Mouse (Mus musculus): ENCODE data around the gene Csad. TPM values are rescaled to one million over a fixed set of nuclear protein-coding genes. Genes with fewer than 3 reads are reported as not detected.
A peak's percentile ranks its signal among the peaks of the same experiment; 100 is the strongest.

Gene Csad
- 33.2 and 38.4 TPM in 2 replicates for polyA plus RNA-seq (2015; fragmentation: Nextera tagmentation; extraction: Ambion mirVana)

DNA sequence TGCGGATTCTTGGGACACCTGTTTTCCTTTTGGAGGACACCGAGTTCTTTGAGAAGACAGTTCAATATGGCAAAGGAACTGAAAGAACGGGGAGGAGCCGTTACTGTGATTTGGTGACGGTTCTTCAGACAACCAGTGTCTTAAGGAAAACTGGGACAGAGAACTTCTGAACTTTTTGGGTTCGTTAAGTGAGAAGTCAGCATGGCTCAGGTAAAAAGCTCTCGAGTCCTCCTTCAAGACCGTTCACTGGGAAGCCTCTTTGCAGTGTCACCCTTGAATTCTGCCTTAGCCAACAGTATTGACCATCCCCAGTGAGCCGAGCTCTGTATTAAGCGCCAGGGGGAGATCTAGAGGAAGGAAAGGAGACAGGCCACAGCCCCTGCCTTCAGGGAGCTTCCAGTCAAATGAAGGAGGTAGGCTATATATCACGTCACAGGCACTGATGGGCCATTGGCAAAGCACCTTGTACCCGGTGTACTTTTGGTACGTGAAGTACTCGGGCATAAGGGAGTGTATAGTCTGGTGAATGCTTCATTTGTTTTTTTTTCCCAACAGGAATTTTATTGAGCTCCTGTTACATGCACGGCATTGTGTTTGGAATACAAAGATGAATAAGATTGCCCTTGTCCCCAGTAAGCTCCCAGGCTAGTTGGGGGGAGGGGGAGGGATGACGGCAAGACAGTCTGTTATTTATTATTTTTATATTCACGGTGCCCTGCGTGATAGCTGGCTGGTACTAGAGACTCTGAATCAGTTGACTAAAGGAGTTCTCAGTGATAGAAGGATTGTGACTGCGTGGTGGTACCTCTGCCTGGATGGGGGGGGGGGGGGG, at the start of gene Csad:
Gene Csad, minus strand, starts transcription at position 51 of the 832 bp plus-strand sequence.
- Histone ChIP-seq H3K9ac (ENCODE audit: low read depth, low read length) (peak within 1 kb of the TSS; percentile 98), H3K36me3 (ENCODE audit: control insufficient read depth, insufficient read depth, low read length) (peaks cover 8% of the 10 kb centered on the region; the same call in 1 of the 2 replicates), H3K4me2 (ENCODE audit: low read depth, low read length) (peak within 1 kb of the TSS; percentile 54), H3K4me3 (ENCODE audit: low read length) (peak within 1 kb of the TSS; percentile 84), H3K4me1 (ENCODE audit: control insufficient read depth, insufficient read depth, low read length) (peaks cover 35% of the 10 kb centered on the region), H3K27me3 (replicated peaks; ENCODE audit: control insufficient read depth, insufficient read depth, low read length) (no peaks in the 10 kb centered on the region), H3K27ac (ENCODE audit: low read length) (peak within 1 kb of the TSS; percentile 100), H3K9me3 (ENCODE audit: control insufficient read depth, low read length) (no peaks in the 10 kb centered on the region)
- 46% methylated on average over 19 of the region's 19 CpGs for WGBS
- ATAC-seq: no peak

DNA sequence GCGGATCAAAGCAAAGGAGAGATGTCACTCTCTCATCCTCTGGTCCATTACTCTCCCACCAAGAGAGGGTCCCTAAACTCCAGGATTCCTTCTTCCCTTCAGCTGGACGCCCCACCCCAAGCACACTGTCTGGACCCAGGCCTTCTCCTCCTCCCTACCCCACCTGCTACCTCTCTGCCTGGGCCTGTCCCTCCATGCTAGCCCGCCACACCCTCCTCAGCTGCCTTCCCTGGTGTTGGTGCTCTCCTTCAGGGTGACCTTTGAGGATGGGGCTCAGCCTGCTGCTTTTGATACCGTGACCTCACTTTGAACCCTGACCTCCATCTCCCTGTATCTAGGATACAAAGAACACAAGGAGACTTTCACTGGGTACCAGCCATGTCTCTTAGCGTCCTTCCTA, 46.0 kb upstream of the Csad start:
- peaks cover 25% of the 10 kb centered on the region for H3K4me1 ChIP-seq (ENCODE audit: control insufficient read depth, insufficient read depth, low read length)

DNA sequence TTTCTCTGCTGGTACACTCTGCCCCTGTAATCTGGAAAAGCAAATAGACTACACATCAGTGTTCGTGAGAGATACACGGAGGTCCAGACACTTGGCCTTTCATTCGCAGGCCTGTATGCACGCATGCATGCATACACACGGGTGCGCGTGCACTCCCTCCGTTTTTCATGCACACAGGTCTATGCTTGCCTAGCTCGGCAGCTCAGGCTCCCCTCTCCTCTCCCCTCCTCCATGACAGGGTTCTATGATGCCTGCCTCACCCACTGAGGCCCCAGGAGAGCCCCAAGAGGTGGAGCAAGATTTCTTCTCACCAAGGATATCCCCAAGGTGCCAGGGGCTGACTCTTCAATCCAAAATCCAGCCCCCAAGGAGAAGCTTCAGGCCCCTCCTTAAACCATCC, 45.4 kb upstream of the Csad start:
- H3K4me1 ChIP-seq (ENCODE audit: control insufficient read depth, insufficient read depth, low read length): peaks cover 30% of the 10 kb centered on the region
- no peaks in the 10 kb centered on the region for H3K9me3 ChIP-seq (ENCODE audit: control insufficient read depth, low read length)
- 49% methylated on average over 9 of the region's 9 CpGs for WGBS
- 0 out of 2 replicates have a peak overlapping the region, but pooled peaks have one; percentile 45 for H3K4me2 ChIP-seq (ENCODE audit: low read depth, low read length)
- no peaks in the 10 kb centered on the region for H3K27me3 ChIP-seq (replicated peaks; ENCODE audit: control insufficient read depth, insufficient read depth, low read length)
- no peak for ATAC-seq
- H3K9ac ChIP-seq (ENCODE audit: low read depth, low read length): 0 out of 2 replicates have a peak overlapping the region, but pooled peaks have one; percentile 38
- no peak overlapping the region for H3K4me3 ChIP-seq (ENCODE audit: low read length)
- H3K36me3 ChIP-seq (ENCODE audit: control insufficient read depth, insufficient read depth, low read length): no peaks in the 10 kb centered on the region
- H3K27ac ChIP-seq (ENCODE audit: low read length): peak overlapping the region; percentile 68

More for the DNA sequence above, 46.0 kb upstream of the Csad start:
- no peaks in the 10 kb centered on the region for H3K9me3 ChIP-seq (ENCODE audit: control insufficient read depth, low read length)
- no peaks in the 10 kb centered on the region for H3K36me3 ChIP-seq (ENCODE audit: control insufficient read depth, insufficient read depth, low read length)
- ATAC-seq: no peak
- H3K27ac ChIP-seq (ENCODE audit: low read length): no peak overlapping the region
- no peak overlapping the region for H3K4me2 ChIP-seq (ENCODE audit: low read depth, low read length)
- H3K4me3 ChIP-seq (ENCODE audit: low read length): no peak overlapping the region
- H3K27me3 ChIP-seq (replicated peaks; ENCODE audit: control insufficient read depth, insufficient read depth, low read length): no peaks in the 10 kb centered on the region
- 68% methylated on average over 5 of the region's 5 CpGs for whole genome bisulfite sequencing
- H3K9ac ChIP-seq (ENCODE audit: low read depth, low read length): no peak overlapping the region

DNA sequence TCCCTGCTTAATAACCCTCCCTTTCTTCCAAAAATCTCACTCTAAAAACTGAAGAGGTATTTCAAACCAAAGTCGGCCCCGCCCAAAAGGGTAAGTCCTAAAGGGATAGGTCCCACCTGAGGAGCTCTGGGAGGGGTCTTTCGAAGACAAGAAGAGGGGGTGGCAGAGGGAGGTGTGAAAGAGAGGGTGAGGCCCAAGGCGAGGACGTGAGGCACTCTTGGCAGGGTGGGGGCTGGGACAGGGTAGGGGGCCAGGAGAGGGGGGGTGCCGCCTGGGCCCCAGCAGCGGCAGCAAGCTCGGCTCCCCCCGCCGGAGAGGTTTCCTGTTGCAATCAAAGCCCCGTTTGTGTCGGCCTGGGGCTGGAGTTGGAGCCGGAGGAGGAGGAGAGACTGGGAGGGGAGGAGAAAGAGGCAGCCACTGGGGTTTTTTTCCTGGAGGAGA, 44.7 kb upstream of the Csad start:
- Histone ChIP-seq H3K27ac (ENCODE audit: low read length) (peak overlapping the region; percentile 68), H3K9me3 (ENCODE audit: control insufficient read depth, low read length) (no peaks in the 10 kb centered on the region), H3K4me3 (ENCODE audit: low read length) (peak overlapping the region; percentile 8), H3K27me3 (replicated peaks; ENCODE audit: control insufficient read depth, insufficient read depth, low read length) (no peaks in the 10 kb centered on the region), H3K4me1 (ENCODE audit: control insufficient read depth, insufficient read depth, low read length) (peaks cover 33% of the 10 kb centered on the region), H3K4me2 (ENCODE audit: low read depth, low read length) (peak overlapping the region; percentile 45), H3K36me3 (ENCODE audit: control insufficient read depth, insufficient read depth, low read length) (no peaks in the 10 kb centered on the region), H3K9ac (ENCODE audit: low read depth, low read length) (peak overlapping the region; percentile 38; the same call in 1 of the 2 replicates)
- WGBS: 6% methylated on average over 13 of the region's 13 CpGs
- no peak for ATAC-seq

DNA sequence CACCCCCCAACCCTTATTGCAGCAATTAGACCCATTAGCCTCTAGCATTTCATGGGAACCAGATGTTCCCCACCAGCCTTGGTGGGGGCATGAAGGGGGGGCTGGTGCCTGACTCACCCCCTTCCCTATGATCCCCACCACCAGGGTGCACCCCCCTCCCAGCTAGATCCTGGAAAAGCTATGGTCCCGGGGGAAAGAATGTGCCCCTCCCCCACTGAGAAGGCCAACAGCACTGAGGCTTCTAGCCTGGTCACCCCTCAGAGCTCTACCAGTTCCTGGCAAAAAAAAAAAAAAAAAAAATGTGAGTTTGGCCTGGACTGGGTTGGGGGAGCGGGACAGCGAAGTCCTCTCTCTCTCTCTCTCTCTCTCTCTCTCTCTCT, 44.3 kb upstream of the Csad start:
- WGBS: 24% methylated on average over 3 of the region's 3 CpGs
- Histone ChIP-seq H3K4me3 (ENCODE audit: low read length) (no peak overlapping the region), H3K27ac (ENCODE audit: low read length) (peak overlapping the region; percentile 68), H3K27me3 (replicated peaks; ENCODE audit: control insufficient read depth, insufficient read depth, low read length) (no peaks in the 10 kb centered on the region), H3K36me3 (ENCODE audit: control insufficient read depth, insufficient read depth, low read length) (no peaks in the 10 kb centered on the region), H3K4me2 (ENCODE audit: low read depth, low read length) (peak overlapping the region; percentile 96; the same call in 1 of the 2 replicates), H3K9ac (ENCODE audit: low read depth, low read length) (no peak overlapping the region), H3K4me1 (ENCODE audit: control insufficient read depth, insufficient read depth, low read length) (peaks cover 38% of the 10 kb centered on the region), H3K9me3 (ENCODE audit: control insufficient read depth, low read length) (no peaks in the 10 kb centered on the region)
- ATAC-seq: no peak

DNA sequence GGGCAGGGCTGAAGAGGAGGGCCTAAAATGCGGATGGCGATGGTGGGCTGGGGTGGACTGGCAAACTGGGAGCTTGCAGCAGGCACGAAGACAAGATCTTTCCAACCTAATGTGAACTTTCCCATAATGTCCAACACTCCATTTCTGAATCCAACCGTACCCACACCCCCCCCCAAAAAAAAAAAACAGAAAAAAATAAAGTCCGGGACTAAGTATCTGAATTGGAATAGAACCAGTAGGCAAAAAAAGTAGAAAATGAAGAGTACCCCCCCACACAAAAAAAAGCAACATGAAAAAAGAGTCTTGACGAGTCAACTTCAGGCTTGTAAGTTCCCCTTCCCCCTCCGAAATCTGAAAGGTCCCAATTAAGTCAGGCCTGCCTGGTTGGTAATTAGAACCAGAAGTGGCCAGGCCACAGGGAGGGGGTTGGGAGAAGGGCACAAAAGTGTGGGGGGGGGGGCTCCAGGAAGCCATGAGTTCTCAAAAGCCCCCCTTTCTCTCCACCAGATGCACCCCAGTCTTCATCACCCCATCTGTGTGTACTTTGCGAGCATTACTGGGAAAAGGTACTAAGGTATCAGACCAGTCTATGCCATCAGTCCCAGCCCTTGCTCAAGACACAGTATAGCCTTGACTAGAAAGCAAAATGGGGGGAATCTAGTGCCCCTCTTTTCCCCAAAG, 43.7 kb upstream of the Csad start:
- Histone ChIP-seq H3K27me3 (replicated peaks; ENCODE audit: control insufficient read depth, insufficient read depth, low read length) (no peaks in the 10 kb centered on the region), H3K9me3 (ENCODE audit: control insufficient read depth, low read length) (no peaks in the 10 kb centered on the region), H3K4me2 (ENCODE audit: low read depth, low read length) (peak overlapping the region; percentile 96), H3K4me3 (ENCODE audit: low read length) (peak overlapping the region; percentile 69), H3K4me1 (ENCODE audit: control insufficient read depth, insufficient read depth, low read length) (peaks cover 43% of the 10 kb centered on the region), H3K9ac (ENCODE audit: low read depth, low read length) (peak overlapping the region; percentile 80), H3K27ac (ENCODE audit: low read length) (peak overlapping the region; percentile 98), H3K36me3 (ENCODE audit: control insufficient read depth, insufficient read depth, low read length) (no peaks in the 10 kb centered on the region)
- ATAC-seq: no peak
- 21% methylated on average over 8 of the region's 8 CpGs for WGBS

DNA sequence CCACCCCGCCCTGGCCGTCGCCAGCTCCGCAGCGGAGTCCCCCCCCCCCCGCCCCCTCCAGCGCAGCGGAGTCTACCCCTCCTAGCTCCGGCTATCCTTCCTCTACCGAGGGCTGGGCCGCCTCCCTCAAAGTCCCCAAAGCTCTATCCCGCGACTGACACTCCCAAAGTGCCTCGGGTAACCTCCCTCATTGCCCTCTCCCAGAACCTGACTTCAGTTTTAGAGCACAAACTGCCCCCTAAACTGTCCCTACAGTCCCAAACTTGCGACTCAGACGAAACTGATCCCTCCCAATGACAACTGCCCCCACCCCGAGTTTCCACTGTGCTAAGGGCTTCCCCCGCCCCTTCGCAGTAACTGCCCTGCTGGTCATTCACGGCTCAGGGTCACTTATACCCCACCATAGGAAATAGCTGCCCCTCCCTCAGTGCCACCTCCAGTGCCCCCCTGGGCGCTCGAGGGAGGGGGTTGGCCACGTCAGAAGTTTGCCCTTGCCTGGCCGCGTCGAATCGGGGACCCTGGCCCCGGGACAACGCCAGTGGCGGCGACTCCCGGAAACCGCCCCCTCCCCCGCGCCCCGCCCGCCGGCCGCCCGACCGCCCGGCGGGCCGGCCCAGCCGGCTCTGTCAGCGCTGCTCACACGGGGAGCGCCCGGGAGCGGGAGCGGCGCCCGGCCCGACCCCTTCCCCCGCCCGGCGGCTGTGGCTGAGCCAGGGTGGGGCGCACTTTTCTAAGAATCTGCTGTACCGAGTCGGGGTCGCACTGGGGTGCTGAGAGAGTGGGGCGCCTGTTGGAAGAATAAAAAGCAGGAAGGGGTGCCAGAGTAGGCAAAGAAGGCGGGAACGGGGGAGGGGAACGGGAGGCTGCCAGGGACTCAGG, 43.0 kb upstream of the Csad start:
- under 1% methylated on average over 55 of the region's 65 CpGs for WGBS
- Histone ChIP-seq H3K4me1 (ENCODE audit: control insufficient read depth, insufficient read depth, low read length) (peaks cover 51% of the 10 kb centered on the region), H3K9me3 (ENCODE audit: control insufficient read depth, low read length) (no peaks in the 10 kb centered on the region), H3K27ac (ENCODE audit: low read length) (peak overlapping the region; percentile 98), H3K27me3 (replicated peaks; ENCODE audit: control insufficient read depth, insufficient read depth, low read length) (no peaks in the 10 kb centered on the region), H3K9ac (ENCODE audit: low read depth, low read length) (peak overlapping the region; percentile 80), H3K36me3 (ENCODE audit: control insufficient read depth, insufficient read depth, low read length) (no peaks in the 10 kb centered on the region), H3K4me3 (ENCODE audit: low read length) (peak overlapping the region; percentile 69), H3K4me2 (ENCODE audit: low read depth, low read length) (peak overlapping the region; percentile 96)
- ATAC-seq: peak; percentile 51

DNA sequence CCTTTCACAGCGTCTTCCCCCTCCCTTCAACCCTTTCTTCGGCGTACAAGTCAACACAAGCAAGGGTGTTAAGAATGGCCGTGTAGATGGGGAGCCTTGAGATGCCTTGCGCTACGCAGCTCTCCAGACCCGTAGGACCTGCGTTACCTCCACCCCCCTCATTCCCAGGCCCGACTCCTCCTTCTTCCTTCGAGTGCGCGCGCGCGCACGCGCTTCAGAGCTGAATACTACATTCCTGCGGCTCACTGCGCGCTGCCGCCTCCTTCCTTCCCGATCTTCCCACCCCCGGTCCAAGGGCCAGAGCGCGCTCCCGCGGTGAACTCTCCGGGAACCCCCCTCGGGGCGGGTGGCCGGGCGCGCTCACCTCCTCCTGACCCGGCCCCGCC, 42.3 kb upstream of the Csad start:
- Histone ChIP-seq H3K36me3 (ENCODE audit: control insufficient read depth, insufficient read depth, low read length) (no peaks in the 10 kb centered on the region), H3K4me1 (ENCODE audit: control insufficient read depth, insufficient read depth, low read length) (peaks cover 52% of the 10 kb centered on the region), H3K27me3 (replicated peaks; ENCODE audit: control insufficient read depth, insufficient read depth, low read length) (no peaks in the 10 kb centered on the region), H3K4me2 (ENCODE audit: low read depth, low read length) (peak overlapping the region; percentile 96), H3K27ac (ENCODE audit: low read length) (peak overlapping the region; percentile 98), H3K4me3 (ENCODE audit: low read length) (peak overlapping the region; percentile 69), H3K9me3 (ENCODE audit: control insufficient read depth, low read length) (no peaks in the 10 kb centered on the region), H3K9ac (ENCODE audit: low read depth, low read length) (peak overlapping the region; percentile 80)
- under 1% methylated on average over 35 of the region's 35 CpGs for WGBS
- peak; percentile 81 for ATAC-seq

Measured in intestine, embryonic 16.5 days (tissue).